In the genomic region with DNA sequence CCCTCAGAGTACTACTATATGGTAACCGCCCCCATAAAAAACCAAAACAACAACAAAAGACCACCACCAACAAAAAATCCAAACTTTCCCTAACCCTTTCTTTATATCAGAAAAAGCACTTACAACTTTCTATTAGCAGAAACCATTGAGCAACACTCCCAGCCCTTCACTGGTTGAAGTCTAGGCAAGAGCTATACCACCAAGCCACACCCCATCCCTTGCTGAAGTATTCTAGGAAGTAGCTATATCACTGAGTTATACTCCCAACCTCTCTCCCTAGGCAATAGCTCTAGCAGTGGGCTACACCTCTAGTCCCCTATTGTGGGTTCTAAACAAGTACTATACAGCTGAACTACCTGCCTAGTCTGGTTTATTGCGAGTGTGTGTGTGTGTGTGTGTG, we compare ENCODE assay signal across 19 mouse cellular contexts. TPM values are rescaled to one million over a fixed set of nuclear protein-coding genes. Genes with fewer than 3 reads are reported as not detected.
A peak's percentile ranks its signal among the peaks of the same experiment; 100 is the strongest.
DNase-seq lines count a peak whose midpoint lies in the region; ATAC-seq and TF ChIP-seq lines count a peak whose summit lies in the region.
"Had no signal": no experiment of that assay in that cellular context is flagged by ENCODE, and none has a peak within 500 bp of the region (broad histone marks: within the 10 kb centered on the region; RNA-seq: fewer than 3 reads in every experiment).

No protein-coding gene starts in this region.

- H3K79me2 ChIP-seq in myocyte (ENCODE audit: control insufficient read depth, insufficient read depth): peaks cover 31% of the 10 kb centered on the region

- WGBS in heart, embryonic 15.5 days: 83% methylated on average over 2 of the region's 2 CpGs
- WGBS in midbrain, embryonic 14.5 days: 91% methylated on average over 2 of the region's 2 CpGs
- WGBS in midbrain, embryonic 10.5 days: 97% methylated on average over 2 of the region's 2 CpGs

- no peak for ATAC-seq in heart, embryonic 15.5 days (replicated peaks; ENCODE audit: insufficient number of reproducible peaks, insufficient read depth, low FRiP score, low read depth)
- ATAC-seq in midbrain, embryonic 14.5 days (ENCODE audit: low FRiP score, low TSS enrichment): no peak
- peak; percentile 20; the same call in 1 of the 2 replicates for ATAC-seq in granulocyte monocyte progenitor cell, adult 5-6 weeks (replicated peaks; ENCODE audit: poor library complexity, severe bottlenecking)
- no peak for ATAC-seq in megakaryocyte-erythroid progenitor cell, adult 5-6 weeks (replicated peaks; ENCODE audit: low FRiP score, low TSS enrichment, poor library complexity, severe bottlenecking)

- no peak for DNase-seq in heart, postnatal 25 days (ENCODE audit: low spot score)
- no peak for DNase-seq in midbrain, embryonic 14.5 days
- DNase-seq in midbrain, embryonic 10.5 days (ENCODE audit: low spot score): no peak
- DNase-seq in lung, postnatal 14 days: no peak
- DNase-seq: cerebellum, postnatal 10 days; heart, postnatal 10 days; kidney, adult 9 months; layer of hippocampus, postnatal 36 days had no signal

- H3K27ac ChIP-seq in heart, embryonic 15.5 days: no peak overlapping the region
- no peak overlapping the region for H3K27ac ChIP-seq in midbrain, embryonic 14.5 days (replicated peaks; ENCODE audit: low read depth, low read length)
- H3K27ac ChIP-seq in midbrain, embryonic 10.5 days (replicated peaks): no peak overlapping the region

- H3K4me2 ChIP-seq in heart, embryonic 15.5 days: peak overlapping the region; percentile 74
- peak overlapping the region; percentile 75 for H3K4me2 ChIP-seq in midbrain, embryonic 14.5 days (ENCODE audit: low read length)
- peak overlapping the region; percentile 91 for H3K4me2 ChIP-seq in myocyte (ENCODE audit: low read depth)

- peaks cover 27% of the 10 kb centered on the region for H3K36me3 ChIP-seq in heart, embryonic 15.5 days
- peaks cover 26% of the 10 kb centered on the region for H3K36me3 ChIP-seq in midbrain, embryonic 14.5 days (ENCODE audit: control insufficient read depth, insufficient read depth, low read length)
- peaks cover 75% of the 10 kb centered on the region for H3K36me3 ChIP-seq in midbrain, embryonic 10.5 days
- H3K36me3 ChIP-seq in myocyte (ENCODE audit: control insufficient read depth, insufficient read depth): peaks cover 31% of the 10 kb centered on the region

- no peak for TF ChIP-seq POLR2A in myocyte (IDR thresholded peaks at IDR 0.05; ENCODE audit: insufficient read length, low read depth)

- no peak overlapping the region for H3K9ac ChIP-seq in heart, embryonic 15.5 days
- H3K9ac ChIP-seq in midbrain, embryonic 14.5 days (replicated peaks; ENCODE audit: low read length): no peak overlapping the region

- H3K9me3 ChIP-seq in heart, embryonic 15.5 days (replicated peaks): no peaks in the 10 kb centered on the region
- no peaks in the 10 kb centered on the region for H3K9me3 ChIP-seq in midbrain, embryonic 14.5 days (ENCODE audit: control insufficient read depth, low read length)
- H3K9me3 ChIP-seq in midbrain, embryonic 10.5 days (replicated peaks): no peaks in the 10 kb centered on the region
- H3K9me3 ChIP-seq: embryonic facial prominence, embryonic 10.5 days had no signal

- intact Hi-C loops in heart, postnatal 25 days (cut with DNase I): loop anchor here (5.0 to 10.0 kb wide), 4 partner anchors 52 to 464 kb away; partner anchors contain the start of gene Riok2

- peaks cover 43% of the 10 kb centered on the region for H3K4me1 ChIP-seq in heart, embryonic 15.5 days (replicated peaks)
- H3K4me1 ChIP-seq in midbrain, embryonic 14.5 days (ENCODE audit: control insufficient read depth, insufficient read depth, low read length): peaks cover 26% of the 10 kb centered on the region
- H3K4me1 ChIP-seq in midbrain, embryonic 10.5 days: peaks cover 37% of the 10 kb centered on the region

- H3K4me3 ChIP-seq in heart, embryonic 15.5 days: no peak overlapping the region
- no peak overlapping the region for H3K4me3 ChIP-seq in midbrain, embryonic 14.5 days (replicated peaks; ENCODE audit: low read depth, low read length)
- no peak overlapping the region for H3K4me3 ChIP-seq in midbrain, embryonic 10.5 days
- peak overlapping the region; percentile 45 for H3K4me3 ChIP-seq in myocyte

- H3ac ChIP-seq in myocyte (ENCODE audit: control insufficient read depth, insufficient read length): no peak overlapping the region

- no peaks in the 10 kb centered on the region for H3K27me3 ChIP-seq in heart, embryonic 15.5 days
- H3K27me3 ChIP-seq in midbrain, embryonic 14.5 days (ENCODE audit: control insufficient read depth, insufficient read depth, low read length): no peaks in the 10 kb centered on the region
- no peaks in the 10 kb centered on the region for H3K27me3 ChIP-seq in midbrain, embryonic 10.5 days (ENCODE audit: low read depth, poor library complexity, severe bottlenecking)
- H3K27me3 ChIP-seq in myocyte (ENCODE audit: control insufficient read depth, insufficient read depth, insufficient read length): no peaks in the 10 kb centered on the region

TF ChIP-seq in myocyte, 11 proteins besides CTCF, POLR2A, EP300 and RAD21:
- TF ChIP-seq MYOG (IDR thresholded peaks at IDR 0.05; ENCODE audit: control insufficient read depth in 1 of 3, insufficient read depth in 1 of 3, insufficient read length in 2 of 3, low read depth in 2 of 3) (no peak), POLR2AphosphoS2 (IDR thresholded peaks at IDR 0.05; ENCODE audit: insufficient read length, low read depth) (peak; percentile 1)

RNA-seq across cellular contexts. Expression of gene Spaca6, which starts 12.3 kb away (rescaled TPM):
- 17.2 and 23.1 TPM in 2 replicates for polyA plus RNA-seq in heart, embryonic 15.5 days (2015; fragmentation: Nextera tagmentation; extraction: Ambion mirVana)
- 10 to 100 TPM; 12.6 to 15.2 TPM for total RNA-seq in heart, postnatal 25 days (2021)
- polyA plus RNA-seq in midbrain, embryonic 14.5 days (2014; fragmentation: Nextera tagmentation; extraction: Ambion mirVana): 18.5 and 20.0 TPM in 2 replicates
- 38.1 and 46.8 TPM in 2 replicates for polyA plus RNA-seq in midbrain, embryonic 10.5 days (2016; fragmentation: Nextera tagmentation; extraction: Ambion mirVana)
- total RNA-seq in granulocyte monocyte progenitor cell, adult 5-6 weeks (2014; fragmentation: Nextera tagmentation): 1.6 and 3.2 TPM in 2 replicates
- total RNA-seq in granulocyte monocyte progenitor cell, adult 5-6 weeks (2017): not detected in 2 replicates
- 5.2 TPM for polyA plus RNA-seq in myocyte (2012; fragmentation: generic; extraction: Trizol)
- 2.9 and 4.6 TPM in 2 replicates for total RNA-seq in megakaryocyte-erythroid progenitor cell, adult 5-6 weeks (2014; fragmentation: Nextera tagmentation)
- 0.69 TPM in 1 of 2 replicates, not detected in the other for total RNA-seq in megakaryocyte-erythroid progenitor cell, adult 5-6 weeks (2017)

RNA-seq across cellular contexts. Expression of gene Has1, which starts 15.7 kb away (rescaled TPM):
- polyA plus RNA-seq in heart, embryonic 15.5 days (2015; fragmentation: Nextera tagmentation; extraction: Ambion mirVana): 0.66 and 0.79 TPM in 2 replicates
- under 1 TPM; 0.45 to 0.55 TPM for total RNA-seq in heart, postnatal 25 days (2021)
- polyA plus RNA-seq in midbrain, embryonic 14.5 days (2014; fragmentation: Nextera tagmentation; extraction: Ambion mirVana): 0.78 and 1.2 TPM in 2 replicates
- polyA plus RNA-seq in midbrain, embryonic 10.5 days (2016; fragmentation: Nextera tagmentation; extraction: Ambion mirVana): 0.65 and 0.83 TPM in 2 replicates
- not detected in 2 replicates for total RNA-seq in granulocyte monocyte progenitor cell, adult 5-6 weeks (2014; fragmentation: Nextera tagmentation)
- not detected in 2 replicates for total RNA-seq in granulocyte monocyte progenitor cell, adult 5-6 weeks (2017)
- polyA plus RNA-seq in myocyte (2012; fragmentation: generic; extraction: Trizol): 4.0 TPM
- total RNA-seq in megakaryocyte-erythroid progenitor cell, adult 5-6 weeks (2014; fragmentation: Nextera tagmentation): not detected in 2 replicates
- not detected in 2 replicates for total RNA-seq in megakaryocyte-erythroid progenitor cell, adult 5-6 weeks (2017)

RNA-seq across cellular contexts. Expression of gene Fpr1, which starts 44.5 kb away (rescaled TPM):
- 0.38 and 0.58 TPM in 2 replicates for polyA plus RNA-seq in heart, embryonic 15.5 days (2015; fragmentation: Nextera tagmentation; extraction: Ambion mirVana)
- total RNA-seq in heart, postnatal 25 days (2021): under 1 TPM in 1 of 2 experiments, not detected in 1; 0.18 TPM
- not detected in 2 replicates for polyA plus RNA-seq in midbrain, embryonic 14.5 days (2014; fragmentation: Nextera tagmentation; extraction: Ambion mirVana)
- polyA plus RNA-seq in midbrain, embryonic 10.5 days (2016; fragmentation: Nextera tagmentation; extraction: Ambion mirVana): not detected in 2 replicates
- total RNA-seq in granulocyte monocyte progenitor cell, adult 5-6 weeks (2014; fragmentation: Nextera tagmentation): not detected in 2 replicates
- 1.1 and 2.9 TPM in 2 replicates for total RNA-seq in granulocyte monocyte progenitor cell, adult 5-6 weeks (2017)
- not detected for polyA plus RNA-seq in myocyte (2012; fragmentation: generic; extraction: Trizol)
- not detected in 2 replicates for total RNA-seq in megakaryocyte-erythroid progenitor cell, adult 5-6 weeks (2014; fragmentation: Nextera tagmentation)
- not detected in 2 replicates for total RNA-seq in megakaryocyte-erythroid progenitor cell, adult 5-6 weeks (2017)
- total RNA-seq: layer of hippocampus, postnatal 36 days had no signal
- polyA plus RNA-seq: brain, embryonic 14.5 days; C2C12; embryonic facial prominence, embryonic 10.5 days; limb, embryonic 11.5 days had no signal

RNA-seq across cellular contexts. Expression of gene Fpr2, which starts 48.3 kb away (rescaled TPM):
- polyA plus RNA-seq in heart, embryonic 15.5 days (2015; fragmentation: Nextera tagmentation; extraction: Ambion mirVana): 0.11 and 0.44 TPM in 2 replicates
- not detected for total RNA-seq in heart, postnatal 25 days (2021)
- polyA plus RNA-seq in midbrain, embryonic 14.5 days (2014; fragmentation: Nextera tagmentation; extraction: Ambion mirVana): not detected in 2 replicates
- not detected in 2 replicates for polyA plus RNA-seq in midbrain, embryonic 10.5 days (2016; fragmentation: Nextera tagmentation; extraction: Ambion mirVana)
- total RNA-seq in granulocyte monocyte progenitor cell, adult 5-6 weeks (2014; fragmentation: Nextera tagmentation): not detected in 2 replicates
- 3.5 and 5.0 TPM in 2 replicates for total RNA-seq in granulocyte monocyte progenitor cell, adult 5-6 weeks (2017)
- polyA plus RNA-seq in myocyte (2012; fragmentation: generic; extraction: Trizol): not detected
- total RNA-seq in megakaryocyte-erythroid progenitor cell, adult 5-6 weeks (2014; fragmentation: Nextera tagmentation): not detected in 2 replicates
- total RNA-seq in megakaryocyte-erythroid progenitor cell, adult 5-6 weeks (2017): 0.56 and 1.4 TPM in 2 replicates
- total RNA-seq: layer of hippocampus, postnatal 36 days had no signal
- polyA plus RNA-seq: C2C12; embryonic facial prominence, embryonic 10.5 days; limb, embryonic 11.5 days had no signal

RNA-seq across cellular contexts. Expression of gene Fpr3, which starts 48.4 kb away (rescaled TPM):
- polyA plus RNA-seq in heart, embryonic 15.5 days (2015; fragmentation: Nextera tagmentation; extraction: Ambion mirVana): not detected in 2 replicates
- not detected for total RNA-seq in heart, postnatal 25 days (2021)
- polyA plus RNA-seq in midbrain, embryonic 14.5 days (2014; fragmentation: Nextera tagmentation; extraction: Ambion mirVana): not detected in 2 replicates
- not detected in 2 replicates for polyA plus RNA-seq in midbrain, embryonic 10.5 days (2016; fragmentation: Nextera tagmentation; extraction: Ambion mirVana)
- not detected in 2 replicates for total RNA-seq in granulocyte monocyte progenitor cell, adult 5-6 weeks (2014; fragmentation: Nextera tagmentation)
- not detected in 2 replicates for total RNA-seq in granulocyte monocyte progenitor cell, adult 5-6 weeks (2017)
- not detected for polyA plus RNA-seq in myocyte (2012; fragmentation: generic; extraction: Trizol)
- total RNA-seq in megakaryocyte-erythroid progenitor cell, adult 5-6 weeks (2014; fragmentation: Nextera tagmentation): not detected in 2 replicates
- not detected in 2 replicates for total RNA-seq in megakaryocyte-erythroid progenitor cell, adult 5-6 weeks (2017)
- total RNA-seq: heart, postnatal 10 days; layer of hippocampus, postnatal 36 days had no signal
- polyA plus RNA-seq: brain, embryonic 14.5 days; C2C12; embryonic facial prominence, embryonic 10.5 days; gonadal fat pad, adult 2 months; large intestine, adult 2 months; limb, embryonic 11.5 days; lung, embryonic 16.5 days had no signal
